Mouse (Mus musculus): Measurements from ENCODE around the gene Tdrd3. TPM values are rescaled to one million over a fixed set of nuclear protein-coding genes. Genes with fewer than 3 reads are reported as not detected.

Gene Tdrd3
- polyA plus RNA-seq, 1 experiment from 2014 or later: 16.2 TPM

GRCm38 (mm10) chr14:87451645-87452443 lies 35.4 kb downstream of the Tdrd3 start:
- peak; percentile 77 for DNase-seq (ENCODE audit: low spot score)

- no peak for DNase-seq (ENCODE audit: low spot score)
These were observed 39.3 kb downstream of the Tdrd3 start for GRCm38 (mm10) chr14:87455630-87456175.

- DNase-seq (ENCODE audit: low spot score): no peak
These were observed 43.3 kb downstream of the Tdrd3 start for GRCm38 (mm10) chr14:87459777-87460176.

- no peak for DNase-seq (ENCODE audit: low spot score)
These were observed 45.1 kb downstream of the Tdrd3 start for GRCm38 (mm10) chr14:87461543-87461942.

GRCm38 (mm10) chr14:87463963-87464654 lies 47.7 kb downstream of the Tdrd3 start:
- DNase-seq (ENCODE audit: low spot score): peak; percentile 72

- no peak for DNase-seq (ENCODE audit: low spot score)
These were observed 48.2 kb downstream of the Tdrd3 start for GRCm38 (mm10) chr14:87464655-87465054.

GRCm38 (mm10) chr14:87467586-87467985 lies 51.1 kb downstream of the Tdrd3 start:
- no peak for DNase-seq (ENCODE audit: low spot score)

- no peak for DNase-seq (ENCODE audit: low spot score)
These were observed 55.1 kb downstream of the Tdrd3 start for GRCm38 (mm10) chr14:87471521-87471920.

GRCm38 (mm10) chr14:87472782-87473181 lies 56.3 kb downstream of the Tdrd3 start:
- DNase-seq (ENCODE audit: low spot score): no peak

- DNase-seq (ENCODE audit: low spot score): no peak
These were observed 59.4 kb downstream of the Tdrd3 start for GRCm38 (mm10) chr14:87475721-87476359.

- no peak for DNase-seq (ENCODE audit: low spot score)
These were observed 62.0 kb downstream of the Tdrd3 start for GRCm38 (mm10) chr14:87478339-87478951.

GRCm38 (mm10) chr14:87485888-87486287 lies 69.4 kb downstream of the Tdrd3 start:
- no peak for DNase-seq (ENCODE audit: low spot score)

GRCm38 (mm10) chr14:87497955-87498594 lies 81.6 kb downstream of the Tdrd3 start:
- DNase-seq (ENCODE audit: low spot score): peak; percentile 24

GRCm38 (mm10) chr14:87505924-87506323 lies 89.5 kb downstream of the Tdrd3 start:
- no peak for DNase-seq (ENCODE audit: low spot score)

GRCm38 (mm10) chr14:87515281-87515680 lies 98.8 kb downstream of the Tdrd3 start:
- DNase-seq (ENCODE audit: low spot score): no peak

GRCm38 (mm10) chr14:87517381-87517780 lies 100.9 kb downstream of the Tdrd3 start:
- no peak for DNase-seq (ENCODE audit: low spot score)

GRCm38 (mm10) chr14:87531847-87532246 lies 115.4 kb downstream of the Tdrd3 start:
- no peak for DNase-seq (ENCODE audit: low spot score)

GRCm38 (mm10) chr14:87537127-87537819 lies 120.8 kb downstream of the Tdrd3 start:
- no peak for DNase-seq (ENCODE audit: low spot score)

- DNase-seq (ENCODE audit: low spot score): no peak
These were observed 133.5 kb downstream of the Tdrd3 start for GRCm38 (mm10) chr14:87549986-87550385.

GRCm38 (mm10) chr14:87552211-87552610 lies 135.8 kb downstream of the Tdrd3 start:
- DNase-seq (ENCODE audit: low spot score): no peak

Data from thymus, postnatal 0 days (tissue).